32 mouse cellular contexts compared by ENCODE assay signal in the genomic region with DNA sequence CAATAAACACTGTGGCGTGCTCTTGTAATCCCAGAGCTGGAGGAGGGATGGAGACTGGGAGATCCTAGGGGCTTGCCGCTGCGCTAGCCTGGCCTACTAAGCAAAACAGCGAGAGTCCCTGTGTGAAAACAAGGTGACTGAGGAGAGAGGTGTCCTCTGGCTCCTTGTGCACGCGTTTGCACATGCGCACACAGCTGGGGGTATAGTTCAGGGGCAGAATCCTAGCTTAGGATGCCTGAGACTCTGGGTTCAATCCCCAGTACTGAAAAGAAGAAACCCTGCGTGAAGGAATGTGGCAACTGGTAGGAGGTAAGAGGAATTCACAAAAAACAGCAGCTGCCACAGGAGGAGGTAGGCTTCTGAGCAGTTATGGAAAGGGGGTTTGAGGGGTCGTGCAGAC. TPM values are rescaled to one million over a fixed set of nuclear protein-coding genes. Genes with fewer than 3 reads are reported as not detected.
"Had no signal": no experiment of that assay in that cellular context is flagged by ENCODE, and none has a peak within 500 bp of the region (broad histone marks: within the 10 kb centered on the region; RNA-seq: fewer than 3 reads in every experiment).

No protein-coding gene starts in this region.

- H3K9me3 ChIP-seq: embryonic facial prominence, embryonic 10.5 days; embryonic facial prominence, embryonic 12.5 days; embryonic facial prominence, embryonic 13.5 days; embryonic facial prominence, embryonic 15.5 days; forebrain, embryonic 10.5 days; forebrain, embryonic 12.5 days; forebrain, embryonic 13.5 days; forebrain, embryonic 15.5 days had no signal

- H3K36me3 ChIP-seq: embryonic facial prominence, embryonic 10.5 days; embryonic facial prominence, embryonic 12.5 days; embryonic facial prominence, embryonic 13.5 days; embryonic facial prominence, embryonic 15.5 days; forebrain, embryonic 10.5 days; forebrain, embryonic 12.5 days; forebrain, embryonic 15.5 days had no signal

- DNase-seq: cerebellum, adult 9-10 months; cerebellum, adult 9-11 months; cerebellum, postnatal 10 days; cerebellum, postnatal 14 days; cerebellum, postnatal 25 days; cerebellum, postnatal 36 days; embryo, embryonic 11 days; forebrain, postnatal 0 days; gastrocnemius, adult 2 months; gastrocnemius, postnatal 10 days; gastrocnemius, postnatal 14 days; gastrocnemius, postnatal 25 days; gastrocnemius, postnatal 36 days; heart, adult 11 months; heart, adult 18-20 months; heart, adult 2 months had no signal

- H3K9ac ChIP-seq: embryonic facial prominence, embryonic 12.5 days; embryonic facial prominence, embryonic 13.5 days; embryonic facial prominence, embryonic 15.5 days; forebrain, embryonic 12.5 days; forebrain, embryonic 13.5 days; forebrain, embryonic 15.5 days; forebrain, postnatal 0 days had no signal

- ATAC-seq: forebrain, embryonic 13.5 days; forebrain, embryonic 14.5 days; forebrain, embryonic 15.5 days; forebrain, embryonic 16.5 days; forebrain, postnatal 0 days had no signal

- H3K27me3 ChIP-seq: forebrain, embryonic 15.5 days had no signal

- H3K4me2 ChIP-seq: embryonic facial prominence, embryonic 12.5 days; embryonic facial prominence, embryonic 13.5 days; embryonic facial prominence, embryonic 15.5 days; forebrain, embryonic 12.5 days; forebrain, embryonic 13.5 days; forebrain, embryonic 15.5 days had no signal

- H3K4me1 ChIP-seq: embryonic facial prominence, embryonic 13.5 days; embryonic facial prominence, embryonic 15.5 days had no signal

- H3K4me3 ChIP-seq: embryonic facial prominence, embryonic 10.5 days; embryonic facial prominence, embryonic 12.5 days; embryonic facial prominence, embryonic 13.5 days; embryonic facial prominence, embryonic 15.5 days; erythroblast, embryonic 14.5 days; forebrain, embryonic 10.5 days; forebrain, embryonic 12.5 days; forebrain, embryonic 13.5 days; forebrain, embryonic 15.5 days; gastrocnemius, adult 2 months; heart, adult 2 months had no signal

- H3K27ac ChIP-seq: embryonic facial prominence, embryonic 10.5 days; embryonic facial prominence, embryonic 12.5 days; embryonic facial prominence, embryonic 13.5 days; embryonic facial prominence, embryonic 15.5 days; forebrain, embryonic 10.5 days; forebrain, embryonic 12.5 days; forebrain, embryonic 13.5 days; forebrain, embryonic 15.5 days; gastrocnemius, adult 2 months; heart, adult 2 months had no signal

RNA-seq across cellular contexts. Expression of a gene that starts 16.2 kb away (rescaled TPM):
- total RNA-seq: common myeloid progenitor, adult 5-6 weeks; forebrain, postnatal 0 days; gastrocnemius, adult 8-10 months; gastrocnemius, postnatal 25 days; gastrocnemius, postnatal 36 days; heart, adult 2 months; heart, adult 8-10 months had no signal
- polyA plus RNA-seq: embryonic facial prominence, embryonic 10.5 days; embryonic facial prominence, embryonic 11.5 days; erythroblast, embryonic 14.5 days; forebrain, embryonic 10.5 days; forebrain, embryonic 11.5 days; forebrain, embryonic 12.5 days; forebrain, embryonic 13.5 days; forebrain, embryonic 14.5 days; forebrain, embryonic 15.5 days; forebrain, embryonic 16.5 days; forebrain, postnatal 0 days had no signal
